Mouse (Mus musculus): ENCODE data around the gene Gm20521. TPM values are rescaled to one million over a fixed set of nuclear protein-coding genes. Genes with fewer than 3 reads are reported as not detected.
"Not testable (repeated sequence)": the region's sequence is repeated elsewhere in the genome, so short reads cannot be mapped to it uniquely, and the experiment has no call there.

Gm20521 gene
- total RNA-seq, 2 experiments from 2014 or later: not detected

- ATAC-seq (ENCODE audit: poor library complexity, severe bottlenecking): no peak
Observed at GRCm38 (mm10) chr14:54935904-54936830, 52.9 kb downstream of the Gm20521 start, which contains the start of gene Cmtm5. Cmtm5 (plus strand) TSS chr14:54936261.

GRCm38 (mm10) chr14:54936831-54937160 is 53.6 kb downstream of the Gm20521 start:
- ATAC-seq (ENCODE audit: poor library complexity, severe bottlenecking): no peak

DNA sequence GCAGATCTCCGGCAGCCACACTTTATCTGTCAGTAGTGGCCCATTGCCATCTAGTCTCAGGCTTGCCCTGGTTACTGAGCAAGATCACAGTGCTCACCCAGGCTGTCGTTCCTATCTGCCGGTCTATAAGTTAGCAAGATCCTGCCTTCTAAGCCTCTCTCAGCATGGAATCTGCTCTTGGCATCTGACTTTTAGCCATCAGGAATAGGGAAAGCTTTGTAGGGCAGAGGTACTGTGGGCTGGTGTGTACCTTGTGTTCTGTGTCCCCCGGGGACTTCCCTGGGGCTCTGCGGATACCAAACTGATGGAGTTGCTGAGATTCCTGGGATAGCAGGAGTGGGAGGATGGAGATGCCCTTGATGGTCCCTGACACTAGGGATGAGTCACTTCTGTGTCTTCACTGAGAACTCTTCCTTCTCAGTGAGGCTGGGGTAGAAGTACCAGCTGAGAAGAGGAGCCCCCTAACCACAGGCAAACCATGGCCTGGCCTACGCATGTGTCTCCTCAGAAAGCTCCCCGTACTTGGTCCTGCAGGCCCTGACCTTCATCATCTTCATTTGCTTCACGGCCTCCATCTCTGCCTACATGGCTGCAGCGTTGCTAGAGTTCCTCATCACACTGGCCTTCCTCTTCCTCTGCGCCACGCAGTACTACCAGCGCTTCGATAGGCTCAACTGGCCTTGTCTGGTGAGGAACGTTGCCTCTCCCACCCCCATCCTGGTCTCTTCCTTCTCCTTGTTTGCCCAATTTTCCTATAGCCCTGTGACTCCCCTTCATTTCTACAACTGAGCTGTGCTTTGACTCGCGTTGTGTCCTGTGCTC is 54.3 kb downstream of the Gm20521 start:
- ATAC-seq (ENCODE audit: poor library complexity, severe bottlenecking): no peak

- no peak for ATAC-seq (ENCODE audit: poor library complexity, severe bottlenecking)
Observed at GRCm38 (mm10) chr14:54938431-54939219, 55.4 kb downstream of the Gm20521 start.

DNA sequence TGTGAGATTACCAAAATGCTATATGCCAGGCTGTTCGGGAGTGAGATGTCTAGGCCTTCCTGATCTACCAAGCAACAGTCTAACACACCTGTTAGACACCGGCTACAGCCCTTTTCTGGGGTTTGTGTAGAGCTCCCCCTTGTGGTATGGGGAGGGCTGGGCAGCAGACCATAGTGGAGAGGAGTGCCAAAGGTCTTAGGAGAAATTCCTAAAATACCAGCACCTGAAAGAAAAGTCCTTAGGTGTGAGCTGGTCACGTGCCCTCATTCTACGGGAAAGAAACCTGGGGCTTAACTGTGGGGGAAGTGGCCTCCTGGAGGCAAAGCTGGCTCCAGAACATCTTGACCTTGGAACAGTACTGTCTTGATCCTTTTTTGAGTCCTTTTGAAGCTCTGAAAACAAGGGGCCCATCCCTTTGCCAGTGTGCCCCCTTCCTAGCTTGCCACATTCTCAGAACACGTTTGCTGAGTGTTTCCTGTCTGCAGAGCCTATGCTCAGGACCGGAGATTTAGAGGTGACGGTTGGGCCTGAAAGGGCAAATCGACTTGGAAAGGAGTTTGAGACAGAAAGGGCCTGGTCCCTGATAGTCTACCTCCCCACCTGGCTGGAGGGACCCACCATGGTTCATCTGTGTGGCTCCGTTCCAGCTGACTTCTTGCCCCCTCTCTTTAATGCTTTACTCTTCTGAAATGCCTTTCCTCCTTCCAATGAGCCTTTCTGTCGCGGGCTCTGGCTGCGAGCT is 56.4 kb downstream of the Gm20521 start:
- ATAC-seq (ENCODE audit: poor library complexity, severe bottlenecking): peak; percentile 75

DNA sequence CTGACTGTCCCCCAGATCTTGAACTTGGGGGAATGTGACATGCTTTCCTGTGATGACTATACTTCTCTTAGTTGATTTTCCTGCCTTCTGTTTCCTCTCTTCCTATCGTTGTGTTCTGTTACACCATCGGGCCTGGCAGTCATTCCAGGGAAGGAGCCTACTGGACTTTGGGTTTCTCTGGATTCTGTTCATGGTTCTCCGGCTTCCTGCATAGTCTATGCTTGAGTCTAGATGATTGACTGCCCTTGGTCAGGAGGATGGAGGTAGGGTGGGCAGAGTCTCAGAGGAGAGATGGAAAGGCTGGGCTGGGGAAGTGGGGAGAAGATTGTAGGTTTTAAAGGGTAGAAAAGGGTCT is 56.9 kb downstream of the Gm20521 start:
- ATAC-seq (ENCODE audit: poor library complexity, severe bottlenecking): no peak

DNA sequence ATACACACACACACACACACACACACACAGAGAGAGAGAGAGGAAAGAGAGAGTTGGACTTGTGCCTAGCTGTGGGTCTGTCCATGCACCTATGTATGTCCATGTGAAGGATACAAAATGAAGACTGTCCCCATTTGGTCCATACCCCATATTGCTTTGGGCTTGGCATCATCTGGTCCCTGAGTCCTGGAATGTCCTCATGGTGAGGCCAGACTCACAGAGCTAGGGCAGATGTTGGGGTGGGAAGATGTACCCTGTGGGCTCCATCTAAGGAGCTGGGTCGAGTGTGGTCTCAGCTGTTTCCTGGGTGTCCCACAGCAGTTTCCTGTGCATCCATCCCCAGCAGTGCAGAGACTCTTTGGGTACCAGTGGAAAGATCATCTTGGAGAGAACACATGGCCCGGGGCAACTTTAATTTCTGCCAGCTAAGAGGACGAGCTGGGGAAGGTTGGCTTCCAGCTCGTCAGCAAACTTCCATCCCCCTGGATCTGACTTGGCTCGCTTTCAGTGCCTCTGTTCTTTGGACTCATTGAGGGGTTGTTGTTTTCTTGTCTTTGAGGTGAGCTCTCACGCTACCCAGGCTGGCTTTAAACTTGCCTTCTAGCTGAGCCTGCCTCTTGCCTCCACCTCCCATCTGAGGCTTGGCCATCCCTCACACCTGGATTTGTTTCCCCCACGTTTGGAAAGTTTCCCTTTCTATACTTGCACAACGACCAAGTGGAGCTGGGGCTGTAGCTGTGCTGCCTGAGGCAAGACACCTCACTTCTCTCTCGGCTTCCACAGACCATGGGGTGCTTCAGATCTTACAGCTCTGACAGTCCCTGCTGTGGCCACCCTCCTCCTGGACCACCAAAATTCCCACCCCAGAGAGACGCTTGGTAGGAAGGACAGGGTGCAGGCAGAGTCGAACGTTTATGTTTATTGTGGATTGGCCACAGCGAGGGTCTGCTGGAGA is 58.1 kb downstream of the Gm20521 start:
- ATAC-seq (ENCODE audit: poor library complexity, severe bottlenecking): no peak

- no peak for ATAC-seq (ENCODE audit: poor library complexity, severe bottlenecking)
Observed at GRCm38 (mm10) chr14:54942479-54942878, 59.2 kb downstream of the Gm20521 start.

- ATAC-seq (ENCODE audit: poor library complexity, severe bottlenecking): no peak
Observed at GRCm38 (mm10) chr14:54943971-54944370, 60.7 kb downstream of the Gm20521 start.

- ATAC-seq (ENCODE audit: poor library complexity, severe bottlenecking): no peak
Observed at GRCm38 (mm10) chr14:54944939-54945338, 61.7 kb downstream of the Gm20521 start.

- ATAC-seq (ENCODE audit: poor library complexity, severe bottlenecking): no peak
Observed at GRCm38 (mm10) chr14:54945975-54946704, 62.9 kb downstream of the Gm20521 start.

DNA sequence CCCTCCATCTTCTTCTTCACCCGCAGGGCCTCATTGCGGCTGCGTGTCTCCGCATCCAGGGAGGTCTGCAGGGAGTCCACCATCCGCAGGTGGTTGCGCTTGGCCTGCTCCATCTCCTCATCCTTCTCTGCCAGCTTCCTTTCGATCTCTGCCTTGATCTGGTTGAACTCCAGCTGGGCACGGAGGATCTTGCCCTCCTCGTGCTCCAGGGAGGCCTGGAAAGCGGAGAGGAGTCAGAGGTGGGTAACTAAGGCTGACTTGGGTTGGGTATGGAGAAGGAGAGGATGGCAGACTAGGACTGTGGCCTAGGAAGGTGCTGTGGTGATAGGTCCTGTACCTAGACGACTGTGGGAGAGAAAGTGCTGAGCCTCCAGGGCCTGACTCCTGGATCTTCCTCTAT is 63.8 kb downstream of the Gm20521 start:
- not testable (repeated sequence) for ATAC-seq (ENCODE audit: poor library complexity, severe bottlenecking)

Other genes with a start within 250 kb of the Gm20521 start
- gene Gm17606, start 242.5 kb upstream of the Gm20521 start, total RNA-seq (2015): not detected in 2 replicates
- not detected in 2 replicates for gene Gm17606, start 242.5 kb upstream of the Gm20521 start, total RNA-seq (2017)
- gene Cdh24, start 242.1 kb upstream of the Gm20521 start, total RNA-seq (2015): 0.27 and 0.78 TPM in 2 replicates
- gene Cdh24, start 242.1 kb upstream of the Gm20521 start, total RNA-seq (2017): 0.51 and 0.57 TPM in 2 replicates
- gene 1700123O20Rik, start 197.2 kb upstream of the Gm20521 start, total RNA-seq (2015): 57.9 and 59.1 TPM in 2 replicates
- gene 1700123O20Rik, start 197.2 kb upstream of the Gm20521 start, total RNA-seq (2017): 34.3 and 34.8 TPM in 2 replicates
- 99.7 and 131 TPM in 2 replicates for gene Acin1, start 196.5 kb upstream of the Gm20521 start, total RNA-seq (2015)
- gene Acin1, start 196.5 kb upstream of the Gm20521 start, total RNA-seq (2017): 173 and 223 TPM in 2 replicates
- 0.25 and 0.46 TPM in 2 replicates for gene Gm29776, start 184.6 kb upstream of the Gm20521 start, total RNA-seq (2015)
- gene Gm29776, start 184.6 kb upstream of the Gm20521 start, total RNA-seq (2017): not detected in 2 replicates
- 24.4 and 26.0 TPM in 2 replicates for gene Cebpe, start 171.3 kb upstream of the Gm20521 start, total RNA-seq (2015)
- 41.9 and 52.8 TPM in 2 replicates for gene Cebpe, start 171.3 kb upstream of the Gm20521 start, total RNA-seq (2017)
- gene Slc7a8, start 101.5 kb upstream of the Gm20521 start, total RNA-seq (2015): 9.1 and 14.3 TPM in 2 replicates
- gene Slc7a8, start 101.5 kb upstream of the Gm20521 start, total RNA-seq (2017): 1.3 and 2.8 TPM in 2 replicates
- not detected in 2 replicates for gene Rnf212b, start 69.3 kb upstream of the Gm20521 start, total RNA-seq (2015)
- gene Rnf212b, start 69.3 kb upstream of the Gm20521 start, total RNA-seq (2017): not detected in 2 replicates
- gene Homez, start 12.5 kb upstream of the Gm20521 start, total RNA-seq (2015): 6.3 and 6.8 TPM in 2 replicates
- 4.6 and 13.3 TPM in 2 replicates for gene Homez, start 12.5 kb upstream of the Gm20521 start, total RNA-seq (2017)
- 9.8 and 11.9 TPM in 2 replicates for gene Ppp1r3e, start 5.9 kb upstream of the Gm20521 start, total RNA-seq (2015)
- 0.22 and 1.8 TPM in 2 replicates for gene Ppp1r3e, start 5.9 kb upstream of the Gm20521 start, total RNA-seq (2017)
- gene Bcl2l2, start 64 bp upstream of the Gm20521 start, total RNA-seq (2015): 2.1 and 3.0 TPM in 2 replicates
- 4.4 and 6.2 TPM in 2 replicates for gene Bcl2l2, start 64 bp upstream of the Gm20521 start, total RNA-seq (2017)
- 48.9 and 67.2 TPM in 2 replicates for gene Pabpn1, start 9.1 kb downstream of the Gm20521 start, total RNA-seq (2015)
- 153 and 165 TPM in 2 replicates for gene Pabpn1, start 9.1 kb downstream of the Gm20521 start, total RNA-seq (2017)
- gene Slc22a17, start 29.7 kb downstream of the Gm20521 start, total RNA-seq (2015): 0.11 and 0.56 TPM in 2 replicates
- 0.73 TPM in 1 of 2 replicates, not detected in the other for gene Slc22a17, start 29.7 kb downstream of the Gm20521 start, total RNA-seq (2017)
- not detected in 2 replicates for gene Efs, start 42.7 kb downstream of the Gm20521 start, total RNA-seq (2015)
- not detected in 2 replicates for gene Efs, start 42.7 kb downstream of the Gm20521 start, total RNA-seq (2017)
- not detected in 2 replicates for gene Il25, start 49.3 kb downstream of the Gm20521 start, total RNA-seq (2015)
- not detected in 2 replicates for gene Il25, start 49.3 kb downstream of the Gm20521 start, total RNA-seq (2017)
- gene Cmtm5, start 52.8 kb downstream of the Gm20521 start, total RNA-seq (2015): not detected in 2 replicates
- not detected in 2 replicates for gene Cmtm5, start 52.8 kb downstream of the Gm20521 start, total RNA-seq (2017)
- not detected in 2 replicates for gene Myh6, start 83.5 kb downstream of the Gm20521 start, total RNA-seq (2015)
- gene Myh6, start 83.5 kb downstream of the Gm20521 start, total RNA-seq (2017): not detected in 2 replicates
- gene Gm17428, start 93.5 kb downstream of the Gm20521 start, total RNA-seq (2015): not detected in 2 replicates
- not detected in 2 replicates for gene Gm17428, start 93.5 kb downstream of the Gm20521 start, total RNA-seq (2017)
- not detected in 2 replicates for gene Myh7, start 111.2 kb downstream of the Gm20521 start, total RNA-seq (2015)
- gene Myh7, start 111.2 kb downstream of the Gm20521 start, total RNA-seq (2017): not detected in 2 replicates
- gene Ngdn, start 132.0 kb downstream of the Gm20521 start, total RNA-seq (2015): 56.1 and 56.9 TPM in 2 replicates
- 32.9 and 52.7 TPM in 2 replicates for gene Ngdn, start 132.0 kb downstream of the Gm20521 start, total RNA-seq (2017)
- 2.0 and 2.1 TPM in 2 replicates for gene Zfhx2, start 208.9 kb downstream of the Gm20521 start, total RNA-seq (2015)
- gene Zfhx2, start 208.9 kb downstream of the Gm20521 start, total RNA-seq (2017): 1.1 and 1.3 TPM in 2 replicates
- 5.4 and 6.9 TPM in 2 replicates for gene Thtpa, start 211.3 kb downstream of the Gm20521 start, total RNA-seq (2015)
- gene Thtpa, start 211.3 kb downstream of the Gm20521 start, total RNA-seq (2017): 5.9 and 7.2 TPM in 2 replicates
- 43.2 and 46.7 TPM in 2 replicates for gene Ap1g2, start 223.2 kb downstream of the Gm20521 start, total RNA-seq (2015)
- gene Ap1g2, start 223.2 kb downstream of the Gm20521 start, total RNA-seq (2017): 11.8 and 18.3 TPM in 2 replicates
- not detected in 2 replicates for gene Jph4, start 233.5 kb downstream of the Gm20521 start, total RNA-seq (2015)
- not detected in 2 replicates for gene Jph4, start 233.5 kb downstream of the Gm20521 start, total RNA-seq (2017)